Mouse (Mus musculus): ENCODE results near the gene Fam168a. TPM values are rescaled to one million over a fixed set of nuclear protein-coding genes. Genes with fewer than 3 reads are reported as not detected.
A peak's percentile ranks its signal among the peaks of the same experiment; 100 is the strongest.

Fam168a gene
- polyA plus RNA-seq (2015; fragmentation: Nextera tagmentation; extraction: Ambion mirVana) = 112 and 126 TPM in 2 replicates

GRCm38 (mm10) chr7:100706143-100706841 is at the start of gene Fam168a:
Gene Fam168a (plus strand): TSS chr7:100706635.
- Histone ChIP-seq H3K9ac (peak within 1 kb of the TSS; percentile 97), H3K9me3 (no peaks in the 10 kb centered on the region), H3K36me3 (replicated peaks) (no peaks in the 10 kb centered on the region), H3K4me1 (peaks cover 19% of the 10 kb centered on the region), H3K27me3 (replicated peaks) (no peaks in the 10 kb centered on the region), H3K4me3 (peak within 1 kb of the TSS; percentile 97), H3K4me2 (peak within 1 kb of the TSS; percentile 80), H3K27ac (peak within 1 kb of the TSS; percentile 100)
- ATAC-seq (replicated peaks) = peak; percentile 98
- WGBS = under 1% methylated on average over 30 of the region's 37 CpGs

DNA sequence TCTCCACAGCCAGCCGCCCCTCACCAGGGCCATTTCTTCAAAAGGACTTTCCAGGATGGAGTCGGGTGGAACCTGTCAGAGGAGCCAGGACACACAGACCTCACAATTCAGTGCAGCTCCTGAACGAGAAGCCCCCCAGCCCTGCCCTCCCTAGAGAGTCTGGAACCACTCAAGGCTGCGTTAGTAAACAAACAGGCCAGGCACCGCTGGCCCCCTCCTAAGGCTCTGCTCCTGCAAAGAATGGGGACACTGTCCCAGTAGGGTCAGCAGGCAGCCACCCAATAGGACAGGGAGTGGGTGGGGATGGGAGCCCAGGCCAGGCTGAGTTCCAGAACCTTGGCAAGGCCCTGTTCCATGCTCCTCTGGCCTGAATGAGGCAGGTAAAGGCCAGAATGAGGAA is 49.7 kb upstream of the Fam168a start:
- WGBS = 50% methylated on average over 5 of the region's 5 CpGs
- no peak overlapping the region for H3K4me2 ChIP-seq
- no peak overlapping the region for H3K27ac ChIP-seq
- no peaks in the 10 kb centered on the region for H3K9me3 ChIP-seq
- H3K4me3 ChIP-seq = no peak overlapping the region
- no peaks in the 10 kb centered on the region for H3K36me3 ChIP-seq (replicated peaks)
- no peak overlapping the region for H3K9ac ChIP-seq
- no peak for ATAC-seq (replicated peaks)
- no peaks in the 10 kb centered on the region for H3K27me3 ChIP-seq (replicated peaks)
- peaks cover 7% of the 10 kb centered on the region; the same call in 1 of the 2 replicates for H3K4me1 ChIP-seq

GRCm38 (mm10) chr7:100658093-100658578 is 48.3 kb upstream of the Fam168a start:
- no peak overlapping the region for H3K27ac ChIP-seq
- peak overlapping the region; percentile 28 for H3K4me2 ChIP-seq
- ATAC-seq (replicated peaks) = no peak
- no peaks in the 10 kb centered on the region for H3K27me3 ChIP-seq (replicated peaks)
- H3K9ac ChIP-seq = no peak overlapping the region
- H3K9me3 ChIP-seq = no peaks in the 10 kb centered on the region
- H3K36me3 ChIP-seq (replicated peaks) = no peaks in the 10 kb centered on the region
- WGBS = 31% methylated on average over 18 of the region's 18 CpGs
- H3K4me3 ChIP-seq = no peak overlapping the region; the same call in 1 of the 2 replicates
- H3K4me1 ChIP-seq = peaks cover 10% of the 10 kb centered on the region

- 90% methylated on average over 7 of the region's 7 CpGs for WGBS
Measured at GRCm38 (mm10) chr7:100661264-100661663, 45.2 kb upstream of the Fam168a start.

GRCm38 (mm10) chr7:100662231-100662630 is 44.2 kb upstream of the Fam168a start, which contains the start of gene Plekhb1:
Gene Plekhb1 (minus strand): TSS chr7:100662414.
- Histone ChIP-seq H3K9ac (no peak within 1 kb of the TSS), H3K36me3 (replicated peaks) (no peaks in the 10 kb centered on the region), H3K27me3 (replicated peaks) (no peaks in the 10 kb centered on the region), H3K27ac (peak within 1 kb of the TSS; percentile 26; the same call in 1 of the 2 replicates), H3K4me2 (peak within 1 kb of the TSS; percentile 37), H3K9me3 (no peaks in the 10 kb centered on the region), H3K4me3 (no peak within 1 kb of the TSS), H3K4me1 (peaks cover 20% of the 10 kb centered on the region)
- 29% methylated on average over 8 of the region's 8 CpGs for WGBS
- no peak for ATAC-seq (replicated peaks)

More at GRCm38 (mm10) chr7:100661264-100661663, 45.2 kb upstream of the Fam168a start:
- Histone ChIP-seq H3K27me3 (replicated peaks) (no peaks in the 10 kb centered on the region), H3K9me3 (no peaks in the 10 kb centered on the region), H3K36me3 (replicated peaks) (no peaks in the 10 kb centered on the region), H3K9ac (no peak overlapping the region), H3K4me3 (no peak overlapping the region), H3K4me2 (no peak overlapping the region), H3K27ac (no peak overlapping the region), H3K4me1 (peaks cover 20% of the 10 kb centered on the region)
- no peak for ATAC-seq (replicated peaks)

- peak overlapping the region; percentile 26; the same call in 1 of the 2 replicates for H3K27ac ChIP-seq
- no peaks in the 10 kb centered on the region for H3K9me3 ChIP-seq
- peak overlapping the region; percentile 37 for H3K4me2 ChIP-seq
- 1% methylated on average over 13 of the region's 13 CpGs for WGBS
- H3K4me3 ChIP-seq = no peak overlapping the region
- peak overlapping the region; percentile 19; the same call in 1 of the 2 replicates for H3K9ac ChIP-seq
- no peaks in the 10 kb centered on the region for H3K36me3 ChIP-seq (replicated peaks)
- ATAC-seq (replicated peaks) = peak; percentile 89
- peaks cover 18% of the 10 kb centered on the region for H3K4me1 ChIP-seq
- no peaks in the 10 kb centered on the region for H3K27me3 ChIP-seq (replicated peaks)
Measured at GRCm38 (mm10) chr7:100663190-100663589, 43.2 kb upstream of the Fam168a start.

DNA sequence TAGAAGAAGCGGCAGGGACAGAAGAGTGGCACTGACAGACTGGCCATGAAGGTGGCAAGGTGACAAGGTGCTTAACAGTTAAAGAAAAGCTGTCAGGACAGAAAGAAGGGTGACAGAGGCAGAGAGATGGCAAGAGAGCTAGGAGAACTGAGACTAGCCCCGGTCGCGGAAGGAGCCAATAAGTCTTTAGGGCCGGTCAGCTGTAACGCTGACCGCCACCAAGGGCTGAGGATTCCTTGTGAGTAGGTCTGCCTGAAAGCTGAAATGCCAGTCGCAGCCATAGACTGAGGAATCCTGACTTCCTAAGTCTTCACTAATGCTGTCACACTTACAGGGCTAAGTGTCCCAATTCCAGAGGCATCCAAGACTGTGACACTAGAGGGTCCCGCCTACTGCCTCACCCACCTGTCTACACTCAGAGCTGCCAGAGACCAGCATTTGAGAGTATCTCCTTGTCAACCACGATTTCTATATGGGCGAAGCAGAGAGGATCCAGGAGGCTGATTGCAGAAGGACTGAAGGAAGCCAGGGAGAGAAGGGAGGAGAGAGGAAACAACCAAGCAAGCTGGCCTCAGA is 42.6 kb upstream of the Fam168a start:
- WGBS = 53% methylated on average over 11 of the region's 11 CpGs
- no peak overlapping the region for H3K4me3 ChIP-seq
- H3K4me2 ChIP-seq = peak overlapping the region; percentile 37
- H3K27me3 ChIP-seq (replicated peaks) = no peaks in the 10 kb centered on the region
- H3K4me1 ChIP-seq = peaks cover 17% of the 10 kb centered on the region
- peak overlapping the region; percentile 19; the same call in 1 of the 2 replicates for H3K9ac ChIP-seq
- no peaks in the 10 kb centered on the region for H3K36me3 ChIP-seq (replicated peaks)
- no peaks in the 10 kb centered on the region for H3K9me3 ChIP-seq
- ATAC-seq (replicated peaks) = peak; percentile 47
- H3K27ac ChIP-seq = no peak overlapping the region

- ATAC-seq (replicated peaks) = no peak
- Histone ChIP-seq H3K4me2 (no peak overlapping the region), H3K27me3 (replicated peaks) (no peaks in the 10 kb centered on the region), H3K4me3 (no peak overlapping the region), H3K36me3 (replicated peaks) (no peaks in the 10 kb centered on the region), H3K4me1 (no peaks in the 10 kb centered on the region; the same call in 1 of the 2 replicates), H3K27ac (no peak overlapping the region), H3K9ac (no peak overlapping the region), H3K9me3 (no peaks in the 10 kb centered on the region)
- WGBS = 87% methylated on average over 5 of the region's 5 CpGs
Measured at GRCm38 (mm10) chr7:100670646-100671045, 35.8 kb upstream of the Fam168a start.

DNA sequence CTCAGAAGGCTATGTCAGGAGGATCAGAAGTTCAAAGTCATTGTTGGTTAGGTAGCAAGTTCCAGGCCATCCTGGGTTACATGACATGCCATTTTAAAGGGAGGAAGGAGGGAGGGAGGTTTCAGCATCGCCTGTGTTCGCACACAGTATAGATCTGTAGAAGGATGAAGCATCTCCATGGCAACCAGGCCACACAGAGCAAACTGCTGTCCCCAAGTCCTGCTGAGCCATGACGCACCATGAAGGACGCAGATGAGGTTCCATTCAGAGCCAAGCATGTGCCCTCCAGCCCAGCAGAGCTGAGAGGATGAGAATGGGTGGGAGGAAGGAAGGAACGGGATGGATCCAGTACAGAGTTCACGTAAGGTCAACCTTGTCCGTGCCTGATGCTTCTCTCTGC is 33.0 kb upstream of the Fam168a start:
- 40% methylated on average over 7 of the region's 7 CpGs for WGBS
- no peak; the same call in 1 of the 2 replicates for ATAC-seq (replicated peaks)
- no peak overlapping the region for H3K4me3 ChIP-seq
- no peak overlapping the region for H3K4me2 ChIP-seq
- no peak overlapping the region for H3K27ac ChIP-seq
- no peak overlapping the region for H3K9ac ChIP-seq
- H3K36me3 ChIP-seq (replicated peaks) = no peaks in the 10 kb centered on the region
- H3K4me1 ChIP-seq = no peaks in the 10 kb centered on the region; the same call in 1 of the 2 replicates
- H3K27me3 ChIP-seq (replicated peaks) = no peaks in the 10 kb centered on the region
- no peaks in the 10 kb centered on the region for H3K9me3 ChIP-seq

GRCm38 (mm10) chr7:100674941-100675340 is 31.5 kb upstream of the Fam168a start:
- H3K27ac ChIP-seq = no peak overlapping the region
- WGBS = 92% methylated on average over 2 of the region's 2 CpGs
- H3K36me3 ChIP-seq (replicated peaks) = no peaks in the 10 kb centered on the region

DNA sequence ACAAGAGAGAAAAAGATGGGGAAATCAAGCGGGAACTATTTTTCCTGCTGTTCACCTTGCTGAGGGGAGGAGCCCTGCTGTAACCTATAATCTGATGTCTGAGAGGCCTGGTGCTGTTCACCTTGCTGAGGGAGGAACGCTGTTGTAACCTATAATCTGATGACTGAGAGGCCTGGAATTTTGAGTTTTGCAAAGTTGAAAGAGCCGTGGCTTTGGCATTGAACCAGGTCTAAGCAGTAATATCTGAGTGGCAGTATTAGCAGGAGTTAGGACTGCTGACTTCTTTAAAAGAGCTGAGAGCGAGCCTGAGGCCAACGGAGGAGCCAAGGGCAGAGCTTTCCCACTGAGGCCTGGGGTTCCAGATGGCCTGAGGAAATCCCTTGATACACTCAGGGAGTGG is 28.4 kb upstream of the Fam168a start:
- Histone ChIP-seq H3K27me3 (replicated peaks) (no peaks in the 10 kb centered on the region), H3K36me3 (replicated peaks) (no peaks in the 10 kb centered on the region), H3K4me1 (no peaks in the 10 kb centered on the region; the same call in 1 of the 2 replicates), H3K9ac (no peak overlapping the region), H3K9me3 (no peaks in the 10 kb centered on the region), H3K4me3 (no peak overlapping the region), H3K4me2 (no peak overlapping the region), H3K27ac (no peak overlapping the region)
- WGBS = 87% methylated on average over 5 of the region's 5 CpGs
- ATAC-seq (replicated peaks) = no peak

More at GRCm38 (mm10) chr7:100674941-100675340, 31.5 kb upstream of the Fam168a start:
- Histone ChIP-seq H3K27me3 (replicated peaks) (no peaks in the 10 kb centered on the region), H3K4me3 (no peak overlapping the region), H3K9me3 (no peaks in the 10 kb centered on the region), H3K4me1 (no peaks in the 10 kb centered on the region; the same call in 1 of the 2 replicates), H3K4me2 (no peak overlapping the region), H3K9ac (no peak overlapping the region)
- ATAC-seq (replicated peaks) = no peak

Measured in midbrain, embryonic 15.5 days (tissue).